Mouse (Mus musculus): Measurements from ENCODE around the gene Ksr2. TPM values are rescaled to one million over a fixed set of nuclear protein-coding genes. Genes with fewer than 3 reads are reported as not detected.
A peak's percentile ranks its signal among the peaks of the same experiment; 100 is the strongest.

Gene Ksr2
- total and polyA plus RNA-seq, 2 experiments from 2014 or later, result 6.3 to 12.6 TPM

DNA sequence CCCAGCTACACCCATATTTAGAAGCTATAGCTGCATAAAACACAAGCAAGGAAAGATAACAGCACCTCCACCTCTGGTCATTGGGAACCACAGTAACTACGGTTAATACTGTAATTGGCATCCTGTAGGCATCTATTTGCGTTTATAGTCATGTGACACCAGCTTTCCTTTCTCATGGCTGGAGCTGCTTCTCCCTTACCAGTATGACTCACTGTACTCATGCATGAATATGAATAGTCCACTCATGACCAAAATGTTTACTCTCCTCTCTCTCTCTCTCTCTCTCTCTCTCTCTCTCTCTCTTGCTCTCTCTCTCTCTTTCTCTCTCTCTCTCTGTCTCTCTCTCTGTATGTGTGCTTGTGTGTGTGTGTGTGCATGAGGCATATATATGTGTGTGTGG lies 147.3 kb downstream of the Ksr2 start:
- H3K9me3 ChIP-seq (ENCODE audit: low read length), result no peaks in the 10 kb centered on the region
- whole genome bisulfite sequencing, result 83% methylated on average over 2 of the region's 2 CpGs
- no peak for DNase-seq (ENCODE audit: low spot score)
- no peaks in the 10 kb centered on the region for H3K27me3 ChIP-seq (ENCODE audit: insufficient read depth, low read length)
- TF ChIP-seq CTCF (IDR thresholded peaks at IDR 0.05; ENCODE audit: low read depth), result no peak
- H3K4me1 ChIP-seq (ENCODE audit: insufficient read depth, low read length), result no peaks in the 10 kb centered on the region
- ATAC-seq, result no peak
- H3K9ac ChIP-seq (replicated peaks; ENCODE audit: low read length), result no peak overlapping the region
- no peak overlapping the region for H3K4me2 ChIP-seq (ENCODE audit: low read depth, low read length)
- no peak overlapping the region for H3K27ac ChIP-seq
- no peaks in the 10 kb centered on the region for H3K36me3 ChIP-seq (ENCODE audit: insufficient read depth, low read length)
- H3K4me3 ChIP-seq (ENCODE audit: low read length), result no peak overlapping the region

DNA sequence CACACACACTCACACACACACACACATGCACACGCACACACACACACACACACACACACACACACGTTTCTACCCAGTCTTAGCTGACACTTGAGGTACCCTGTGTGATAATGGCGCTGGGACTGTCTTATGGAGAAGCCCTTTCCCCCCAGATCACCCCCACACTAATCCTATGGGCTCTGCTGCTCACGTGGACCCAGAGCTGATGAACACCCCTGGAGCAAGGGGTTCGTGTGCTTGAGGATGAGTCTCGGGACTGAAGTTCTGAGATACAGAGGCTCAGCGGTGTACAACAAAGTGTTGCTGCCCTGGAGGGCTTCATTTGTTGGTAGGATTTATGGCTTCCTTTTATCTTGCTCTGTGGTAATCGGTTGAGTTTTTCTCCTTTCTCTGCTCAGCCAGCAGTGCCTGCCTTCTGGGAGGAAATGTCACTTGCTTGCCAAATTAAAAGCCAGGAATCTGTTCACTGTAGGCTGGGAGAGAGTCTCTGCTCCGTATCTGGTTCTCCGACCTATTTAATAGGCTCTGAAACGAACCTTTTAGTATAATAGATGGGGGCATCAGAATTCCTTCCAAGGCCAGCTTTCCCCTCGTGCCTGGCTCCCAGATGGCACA lies 152.4 kb downstream of the Ksr2 start:
- Histone ChIP-seq H3K36me3 (ENCODE audit: insufficient read depth, low read length) (no peaks in the 10 kb centered on the region), H3K4me1 (ENCODE audit: insufficient read depth, low read length) (no peaks in the 10 kb centered on the region), H3K27me3 (ENCODE audit: insufficient read depth, low read length) (no peaks in the 10 kb centered on the region), H3K4me3 (ENCODE audit: low read length) (no peak overlapping the region), H3K9ac (replicated peaks; ENCODE audit: low read length) (no peak overlapping the region), H3K4me2 (ENCODE audit: low read depth, low read length) (no peak overlapping the region), H3K9me3 (ENCODE audit: low read length) (no peaks in the 10 kb centered on the region), H3K27ac (no peak overlapping the region)
- ATAC-seq (peak; percentile 27; the same call in 1 of the 2 replicates), DNase-seq (ENCODE audit: low spot score) (peak; percentile 26)
- WGBS, result 46% methylated on average over 12 of the region's 12 CpGs
- no peak for TF ChIP-seq CTCF (IDR thresholded peaks at IDR 0.05; ENCODE audit: low read depth)

DNA sequence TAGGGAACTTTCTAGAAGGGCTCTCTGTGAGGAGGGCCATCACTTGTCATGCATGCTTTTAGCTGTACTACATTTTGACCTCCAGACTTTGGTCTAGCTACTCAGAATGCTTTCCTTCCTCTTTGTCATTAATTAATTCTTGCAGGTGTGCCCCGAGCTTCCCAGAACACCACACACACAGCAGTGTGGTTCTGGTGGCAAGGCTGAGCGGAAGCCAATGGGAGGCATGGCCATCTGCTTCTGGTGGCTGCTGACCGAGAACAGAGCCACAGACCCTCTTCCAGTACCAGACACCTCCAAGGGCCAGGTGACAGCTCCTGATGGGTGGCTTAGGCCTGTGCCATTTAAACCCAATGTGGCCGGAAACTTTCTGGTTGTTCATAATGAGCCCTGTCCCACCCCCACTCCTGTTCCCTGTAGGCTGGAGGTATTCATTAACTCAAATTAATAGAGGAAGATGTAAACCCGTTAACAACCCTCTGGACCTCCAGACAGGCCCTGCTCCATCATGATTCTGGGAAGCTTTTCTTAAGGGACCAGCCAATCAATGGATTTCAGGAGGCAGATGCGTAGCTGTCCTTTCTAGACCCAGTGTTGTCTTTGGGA lies 155.5 kb downstream of the Ksr2 start:
- 82% methylated on average over 6 of the region's 6 CpGs for WGBS
- H3K27ac ChIP-seq, result no peak overlapping the region
- no peaks in the 10 kb centered on the region for H3K9me3 ChIP-seq (ENCODE audit: low read length)
- DNase-seq (ENCODE audit: low spot score) (no peak), ATAC-seq (no peak)
- TF ChIP-seq CTCF (IDR thresholded peaks at IDR 0.05; ENCODE audit: low read depth), result no peak
- H3K4me2 ChIP-seq (ENCODE audit: low read depth, low read length), result no peak overlapping the region
- no peak overlapping the region for H3K4me3 ChIP-seq (ENCODE audit: low read length)
- H3K27me3 ChIP-seq (ENCODE audit: insufficient read depth, low read length), result no peaks in the 10 kb centered on the region
- H3K9ac ChIP-seq (replicated peaks; ENCODE audit: low read length), result no peak overlapping the region
- H3K4me1 ChIP-seq (ENCODE audit: insufficient read depth, low read length), result no peaks in the 10 kb centered on the region
- no peaks in the 10 kb centered on the region for H3K36me3 ChIP-seq (ENCODE audit: insufficient read depth, low read length)

DNA sequence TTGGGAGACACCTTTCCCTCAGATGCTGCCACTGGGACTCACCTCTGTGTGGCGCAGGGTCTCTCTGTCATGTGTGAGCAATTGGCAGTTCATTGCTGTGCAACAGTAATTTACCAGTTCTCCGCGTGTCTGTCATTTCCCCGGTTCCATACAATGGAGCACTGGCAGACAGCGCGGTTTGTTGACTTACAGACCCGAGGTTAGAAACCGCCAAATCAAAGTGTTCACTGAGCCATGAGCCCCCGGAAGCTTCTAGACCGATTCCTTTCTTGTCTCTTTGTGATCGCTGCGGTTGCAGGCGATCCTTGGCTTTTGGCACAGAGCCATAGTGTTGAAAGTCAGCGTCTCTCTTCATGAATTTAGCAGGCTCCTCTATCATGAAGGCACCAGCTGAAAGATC lies 158.6 kb downstream of the Ksr2 start:
- WGBS, result 36% methylated on average over 14 of the region's 14 CpGs
- DNase-seq (ENCODE audit: low spot score) (peak; percentile 73), ATAC-seq (0 out of 2 replicates have a peak, but pooled peaks have one; percentile 21)
- Histone ChIP-seq H3K4me1 (ENCODE audit: insufficient read depth, low read length) (no peaks in the 10 kb centered on the region), H3K27me3 (ENCODE audit: insufficient read depth, low read length) (no peaks in the 10 kb centered on the region), H3K27ac (no peak overlapping the region), H3K9ac (replicated peaks; ENCODE audit: low read length) (no peak overlapping the region), H3K36me3 (ENCODE audit: insufficient read depth, low read length) (no peaks in the 10 kb centered on the region), H3K4me2 (ENCODE audit: low read depth, low read length) (peak overlapping the region; percentile 19; the same call in 1 of the 2 replicates), H3K9me3 (ENCODE audit: low read length) (no peaks in the 10 kb centered on the region), H3K4me3 (ENCODE audit: low read length) (no peak overlapping the region)
- TF ChIP-seq CTCF (IDR thresholded peaks at IDR 0.05; ENCODE audit: low read depth), result no peak

DNA sequence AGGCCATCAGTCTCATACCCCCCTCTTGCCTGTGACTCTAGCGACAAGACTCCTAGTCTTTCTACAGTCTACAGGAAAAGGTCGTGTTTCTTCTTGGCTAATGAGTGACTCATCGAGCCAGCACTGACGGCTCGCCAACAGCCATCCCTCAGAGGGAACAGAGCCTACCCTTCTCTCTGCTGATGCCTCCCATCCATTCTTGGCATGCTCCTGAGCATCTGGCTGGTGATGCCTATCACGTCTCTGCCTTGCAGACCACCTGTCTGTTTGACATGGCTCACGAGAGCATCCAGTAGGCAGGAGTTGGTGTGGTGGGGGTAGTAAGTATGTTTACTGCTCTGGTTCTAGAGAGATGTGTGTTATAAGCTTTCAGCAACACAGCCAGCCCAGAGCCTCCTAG lies 161.1 kb downstream of the Ksr2 start:
- no peak overlapping the region for H3K4me3 ChIP-seq (ENCODE audit: low read length)
- 53% methylated on average over 7 of the region's 7 CpGs for WGBS
- H3K9ac ChIP-seq (replicated peaks; ENCODE audit: low read length), result no peak overlapping the region
- 0 out of 2 replicates have a peak, but pooled peaks have one; percentile 10 for ATAC-seq
- no peak for DNase-seq (ENCODE audit: low spot score)
- TF ChIP-seq CTCF (IDR thresholded peaks at IDR 0.05; ENCODE audit: low read depth), result no peak
- H3K4me1 ChIP-seq (ENCODE audit: insufficient read depth, low read length), result no peaks in the 10 kb centered on the region
- H3K27me3 ChIP-seq (ENCODE audit: insufficient read depth, low read length), result no peaks in the 10 kb centered on the region
- no peak overlapping the region for H3K4me2 ChIP-seq (ENCODE audit: low read depth, low read length)
- H3K9me3 ChIP-seq (ENCODE audit: low read length), result no peaks in the 10 kb centered on the region
- no peaks in the 10 kb centered on the region for H3K36me3 ChIP-seq (ENCODE audit: insufficient read depth, low read length)
- no peak overlapping the region for H3K27ac ChIP-seq

DNA sequence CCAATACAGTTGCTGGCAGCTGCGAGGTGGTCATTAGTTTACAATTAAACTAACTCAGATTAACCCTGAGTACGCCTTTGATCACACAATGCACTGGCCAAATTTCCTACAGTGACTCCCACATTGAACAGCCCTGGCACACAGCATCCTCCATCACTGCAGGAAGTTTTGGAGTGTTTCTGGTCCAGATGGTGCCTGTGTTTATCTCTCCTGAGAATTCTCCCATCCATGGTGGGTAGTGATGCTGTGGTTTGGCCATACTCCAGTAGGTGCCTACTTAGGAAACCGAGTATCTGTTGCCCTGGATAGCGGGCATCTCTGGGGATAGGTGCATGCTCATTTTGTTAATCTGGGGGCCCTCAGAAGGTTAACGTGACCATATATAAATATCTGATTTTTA lies 163.8 kb downstream of the Ksr2 start:
- H3K36me3 ChIP-seq (ENCODE audit: insufficient read depth, low read length), result no peaks in the 10 kb centered on the region
- 83% methylated on average over 5 of the region's 5 CpGs for WGBS
- DNase-seq (ENCODE audit: low spot score) (no peak), ATAC-seq (no peak)
- H3K4me2 ChIP-seq (ENCODE audit: low read depth, low read length), result no peak overlapping the region
- H3K9ac ChIP-seq (replicated peaks; ENCODE audit: low read length), result no peak overlapping the region
- H3K27ac ChIP-seq, result no peak overlapping the region
- H3K27me3 ChIP-seq (ENCODE audit: insufficient read depth, low read length), result no peaks in the 10 kb centered on the region
- H3K4me1 ChIP-seq (ENCODE audit: insufficient read depth, low read length), result no peaks in the 10 kb centered on the region
- no peak for TF ChIP-seq CTCF (IDR thresholded peaks at IDR 0.05; ENCODE audit: low read depth)
- no peaks in the 10 kb centered on the region for H3K9me3 ChIP-seq (ENCODE audit: low read length)
- H3K4me3 ChIP-seq (ENCODE audit: low read length), result no peak overlapping the region

DNA sequence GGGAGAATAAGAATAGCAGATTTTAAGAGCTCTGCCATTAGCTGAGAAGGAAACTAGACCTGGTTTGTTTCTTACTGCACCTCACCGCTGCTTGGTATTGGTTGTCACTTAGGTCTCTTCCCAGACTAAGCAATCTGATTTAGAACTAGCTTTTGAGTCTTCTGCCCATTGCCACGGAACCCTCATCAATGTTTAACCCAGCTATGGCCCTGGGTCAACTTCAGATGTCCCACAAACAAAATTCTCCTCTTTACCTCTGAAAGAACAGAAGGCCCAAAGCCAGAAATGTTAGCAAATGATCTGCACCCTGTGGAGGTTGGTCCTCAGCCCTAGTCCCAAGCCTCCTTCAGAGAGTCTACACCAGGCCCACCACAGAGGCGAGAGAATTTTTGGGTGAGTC lies 167.9 kb downstream of the Ksr2 start:
- no peak for ATAC-seq
- H3K9me3 ChIP-seq (ENCODE audit: low read length), result no peaks in the 10 kb centered on the region
- WGBS, result 87% methylated on average over 3 of the region's 3 CpGs
- no peak overlapping the region for H3K27ac ChIP-seq
- no peaks in the 10 kb centered on the region for H3K4me1 ChIP-seq (ENCODE audit: insufficient read depth, low read length)
- no peak overlapping the region for H3K4me2 ChIP-seq (ENCODE audit: low read depth, low read length)
- H3K9ac ChIP-seq (replicated peaks; ENCODE audit: low read length), result no peak overlapping the region
- no peaks in the 10 kb centered on the region for H3K27me3 ChIP-seq (ENCODE audit: insufficient read depth, low read length)
- TF ChIP-seq CTCF (IDR thresholded peaks at IDR 0.05; ENCODE audit: low read depth), result no peak
- DNase-seq (ENCODE audit: low spot score), result no peak
- no peak overlapping the region for H3K4me3 ChIP-seq (ENCODE audit: low read length)
- no peaks in the 10 kb centered on the region for H3K36me3 ChIP-seq (ENCODE audit: insufficient read depth, low read length)

All from hindbrain, postnatal 0 days (tissue).